Mouse (Mus musculus): Measurements from ENCODE around the gene Hadha. TPM values are rescaled to one million over a fixed set of nuclear protein-coding genes. Genes with fewer than 3 reads are reported as not detected.

The Hadha gene
- polyA plus RNA-seq (2012; rRNA removed): 36.2 and 64.3 TPM in 2 replicates

- Histone ChIP-seq H3K4me3 (replicated peaks; ENCODE audit: extremely low read depth, low read depth, low read length) (peak within 1 kb of the TSS; percentile 99), H3K4me1 (ENCODE audit: control insufficient read depth, insufficient read depth, low read length) (no peaks in the 10 kb centered on the region; the same call in none of the 2 replicates)
- WGBS: under 1% methylated on average over 53 of the region's 53 CpGs
- no peak for TF ChIP-seq CTCF (IDR thresholded peaks at IDR 0.05; ENCODE audit: insufficient read depth, low read length)
- peak; percentile 88; the same call in 1 of the 2 replicates for TF ChIP-seq POLR2A (IDR thresholded peaks at IDR 0.05; ENCODE audit: borderline replicate concordance, extremely low read depth, low read depth, low read length)
- DNase-seq: peak; percentile 96
These were observed at the start of gene Hadha, which contains the start of gene Hadhb for GRCm38 (mm10) chr5:30154474-30155394. Gene Hadha (minus strand): TSS chr5:30155162. Gene Hadhb (plus strand): TSS chr5:30155248.

- TF ChIP-seq CTCF (IDR thresholded peaks at IDR 0.05; ENCODE audit: insufficient read depth, low read length) (no peak), POLR2A (IDR thresholded peaks at IDR 0.05; ENCODE audit: borderline replicate concordance, extremely low read depth, low read depth, low read length) (no peak)
- DNase-seq: no peak
- Histone ChIP-seq H3K4me3 (replicated peaks; ENCODE audit: extremely low read depth, low read depth, low read length) (no peak overlapping the region), H3K4me1 (ENCODE audit: control insufficient read depth, insufficient read depth, low read length) (peaks cover 2% of the 10 kb centered on the region; the same call in 1 of the 2 replicates)
- 65% methylated on average over 1 of the region's 1 CpGs for WGBS
These were observed 49.5 kb upstream of the Hadha start for GRCm38 (mm10) chr5:30204441-30204840.

- no peaks in the 10 kb centered on the region for H3K4me1 ChIP-seq (ENCODE audit: control insufficient read depth, insufficient read depth, low read length)
- no peak for DNase-seq
- 83% methylated on average over 10 of the region's 10 CpGs for WGBS
- TF ChIP-seq CTCF (IDR thresholded peaks at IDR 0.05; ENCODE audit: insufficient read depth, low read length) (no peak), POLR2A (IDR thresholded peaks at IDR 0.05; ENCODE audit: borderline replicate concordance, extremely low read depth, low read depth, low read length) (no peak)
- no peak overlapping the region for H3K4me3 ChIP-seq (replicated peaks; ENCODE audit: extremely low read depth, low read depth, low read length)
These were observed 48.4 kb upstream of the Hadha start for GRCm38 (mm10) chr5:30203216-30203885.

- TF ChIP-seq POLR2A (IDR thresholded peaks at IDR 0.05; ENCODE audit: borderline replicate concordance, extremely low read depth, low read depth, low read length) (no peak), CTCF (IDR thresholded peaks at IDR 0.05; ENCODE audit: insufficient read depth, low read length) (no peak)
- DNase-seq: no peak
- no peaks in the 10 kb centered on the region for H3K4me1 ChIP-seq (ENCODE audit: control insufficient read depth, insufficient read depth, low read length)
- WGBS: 74% methylated on average over 7 of the region's 7 CpGs
- no peak overlapping the region for H3K4me3 ChIP-seq (replicated peaks; ENCODE audit: extremely low read depth, low read depth, low read length)
These were observed 47.3 kb upstream of the Hadha start for GRCm38 (mm10) chr5:30202221-30202620.

GRCm38 (mm10) chr5:30201521-30201920 lies 46.6 kb upstream of the Hadha start:
- Histone ChIP-seq H3K4me1 (ENCODE audit: control insufficient read depth, insufficient read depth, low read length) (no peaks in the 10 kb centered on the region), H3K4me3 (replicated peaks; ENCODE audit: extremely low read depth, low read depth, low read length) (no peak overlapping the region)
- DNase-seq: no peak
- TF ChIP-seq POLR2A (IDR thresholded peaks at IDR 0.05; ENCODE audit: borderline replicate concordance, extremely low read depth, low read depth, low read length) (no peak), CTCF (IDR thresholded peaks at IDR 0.05; ENCODE audit: insufficient read depth, low read length) (peak; percentile 48)
- WGBS: 34% methylated on average over 5 of the region's 5 CpGs

GRCm38 (mm10) chr5:30198257-30198656 lies 43.3 kb upstream of the Hadha start:
- TF ChIP-seq POLR2A (IDR thresholded peaks at IDR 0.05; ENCODE audit: borderline replicate concordance, extremely low read depth, low read depth, low read length) (no peak), CTCF (IDR thresholded peaks at IDR 0.05; ENCODE audit: insufficient read depth, low read length) (no peak)
- WGBS: 50% methylated on average over 7 of the region's 7 CpGs
- DNase-seq: peak; percentile 17
- no peak overlapping the region for H3K4me3 ChIP-seq (replicated peaks; ENCODE audit: extremely low read depth, low read depth, low read length)
- H3K4me1 ChIP-seq (ENCODE audit: control insufficient read depth, insufficient read depth, low read length): no peaks in the 10 kb centered on the region

GRCm38 (mm10) chr5:30195340-30195739 lies 40.4 kb upstream of the Hadha start:
- no peaks in the 10 kb centered on the region for H3K4me1 ChIP-seq (ENCODE audit: control insufficient read depth, insufficient read depth, low read length)
- DNase-seq: no peak
- WGBS: 61% methylated on average over 5 of the region's 5 CpGs
- no peak overlapping the region for H3K4me3 ChIP-seq (replicated peaks; ENCODE audit: extremely low read depth, low read depth, low read length)
- no peak for TF ChIP-seq POLR2A (IDR thresholded peaks at IDR 0.05; ENCODE audit: borderline replicate concordance, extremely low read depth, low read depth, low read length)
- TF ChIP-seq CTCF (IDR thresholded peaks at IDR 0.05; ENCODE audit: insufficient read depth, low read length): no peak

GRCm38 (mm10) chr5:30192452-30192851 lies 37.5 kb upstream of the Hadha start:
- TF ChIP-seq POLR2A (IDR thresholded peaks at IDR 0.05; ENCODE audit: borderline replicate concordance, extremely low read depth, low read depth, low read length): no peak
- no peak for TF ChIP-seq CTCF (IDR thresholded peaks at IDR 0.05; ENCODE audit: insufficient read depth, low read length)
- DNase-seq: no peak
- no peak overlapping the region for H3K4me3 ChIP-seq (replicated peaks; ENCODE audit: extremely low read depth, low read depth, low read length)
- WGBS: 63% methylated on average over 1 of the region's 1 CpGs
- H3K4me1 ChIP-seq (ENCODE audit: control insufficient read depth, insufficient read depth, low read length): no peaks in the 10 kb centered on the region

- DNase-seq: no peak
- Histone ChIP-seq H3K4me1 (ENCODE audit: control insufficient read depth, insufficient read depth, low read length) (no peaks in the 10 kb centered on the region), H3K4me3 (replicated peaks; ENCODE audit: extremely low read depth, low read depth, low read length) (no peak overlapping the region)
- 86% methylated on average over 12 of the region's 12 CpGs for WGBS
- TF ChIP-seq CTCF (IDR thresholded peaks at IDR 0.05; ENCODE audit: insufficient read depth, low read length) (no peak), POLR2A (IDR thresholded peaks at IDR 0.05; ENCODE audit: borderline replicate concordance, extremely low read depth, low read depth, low read length) (no peak)
These were observed 32.9 kb upstream of the Hadha start for GRCm38 (mm10) chr5:30187687-30188485.

Measured in lung, adult 2 months (tissue).